Mouse (Mus musculus) left cerebral cortex, adult 18-20 months (tissue): ENCODE measurements around the gene Gm17490. TPM values are rescaled to one million over a fixed set of nuclear protein-coding genes. Genes with fewer than 3 reads are reported as not detected.

Experiments used
- DNase-seq, 2 experiments: peaks; one replicate each; pipeline ENCODE4 v3.0.0; 2021 to 2022; ENCODE audit warnings: low spot score in 2 of 2, mixed read lengths in 1 of 2
- long read RNA-seq, 2 experiments: library from polyadenylated mRNA; stranded (forward); transcript quantifications; one replicate each; pipeline ENCODE4 v2.0.0; 2021
- total RNA-seq, 2 experiments: library from RNA; stranded (reverse); gene quantifications; 2 replicates each; pipeline ENCODE4 v1.2.3; 2021

The Gm17490 gene
- total RNA-seq, result not detected
- long read RNA-seq, experiment 1, result 0 reads
- long read RNA-seq, experiment 2, result 0 reads

GRCm38 (mm10) chr2:11625890-11626289 lies at the start of gene Gm17490:
Gene Gm17490, minus strand, starts transcription at chr2:11626264.
- no peak for DNase-seq

DNA sequence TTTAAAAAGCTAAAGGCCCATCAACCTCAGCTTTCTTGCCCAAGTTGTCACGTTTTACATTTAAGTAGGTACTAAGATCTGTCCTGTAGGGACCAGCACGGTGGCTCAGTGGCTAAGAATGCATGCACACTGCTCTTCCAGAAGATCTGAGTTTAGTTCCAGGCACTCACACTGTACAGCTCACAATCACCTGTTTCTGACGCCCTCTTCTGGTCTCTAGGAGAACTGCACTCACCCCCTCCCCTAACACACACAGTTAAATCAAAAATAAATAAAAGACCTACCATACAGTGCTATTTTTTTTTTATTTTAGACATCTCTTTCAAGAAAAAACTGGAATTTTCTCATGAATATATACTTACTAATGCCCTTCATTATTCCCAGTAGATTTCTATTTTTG lies 46.1 kb upstream of the Gm17490 start:
- no peak for DNase-seq

- DNase-seq, result no peak
Measured at GRCm38 (mm10) chr2:11665326-11665725, 39.3 kb upstream of the Gm17490 start.

- no peak for DNase-seq
Measured at GRCm38 (mm10) chr2:11664806-11665205, 38.7 kb upstream of the Gm17490 start.

DNA sequence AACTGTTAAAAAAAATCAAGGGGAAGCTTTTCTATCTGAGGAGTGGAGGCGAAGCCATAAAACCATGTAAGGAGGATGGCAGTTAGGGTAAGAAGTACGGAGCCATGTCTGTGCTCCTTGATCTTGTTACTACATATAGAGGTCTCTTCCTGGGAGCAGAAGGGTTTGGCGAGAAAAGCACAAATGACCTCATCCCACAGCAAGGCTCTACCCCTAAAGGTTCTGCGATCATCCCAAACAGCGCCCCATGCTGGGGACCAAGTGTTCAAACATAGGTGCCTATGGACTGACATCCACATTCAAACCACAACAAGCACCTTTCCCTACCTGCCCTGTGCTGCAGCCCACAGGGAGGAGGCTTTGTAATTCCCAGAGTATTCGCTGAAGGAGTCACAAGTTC lies 38.3 kb upstream of the Gm17490 start:
- peak in 1 of 2 experiments; percentile 54 for DNase-seq

- DNase-seq, result peak; percentile 86 to 87
Measured at GRCm38 (mm10) chr2:11663961-11664360, 37.9 kb upstream of the Gm17490 start.

DNA sequence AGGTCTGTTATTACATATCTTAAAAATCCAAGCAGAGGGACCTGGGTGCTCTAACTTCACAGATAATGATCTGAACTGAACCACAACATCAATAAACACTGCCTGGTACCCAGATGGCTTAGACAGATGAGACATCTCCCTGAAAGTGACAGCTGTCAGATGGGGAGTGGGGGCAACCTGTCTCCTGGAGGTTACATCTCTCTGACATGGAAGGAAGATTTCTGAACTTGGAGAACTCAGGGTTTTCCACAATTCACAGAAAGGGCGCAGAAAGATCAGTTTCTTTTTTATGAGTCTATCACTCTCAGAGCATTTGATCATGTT lies 36.8 kb upstream of the Gm17490 start:
- DNase-seq, result no peak

DNA sequence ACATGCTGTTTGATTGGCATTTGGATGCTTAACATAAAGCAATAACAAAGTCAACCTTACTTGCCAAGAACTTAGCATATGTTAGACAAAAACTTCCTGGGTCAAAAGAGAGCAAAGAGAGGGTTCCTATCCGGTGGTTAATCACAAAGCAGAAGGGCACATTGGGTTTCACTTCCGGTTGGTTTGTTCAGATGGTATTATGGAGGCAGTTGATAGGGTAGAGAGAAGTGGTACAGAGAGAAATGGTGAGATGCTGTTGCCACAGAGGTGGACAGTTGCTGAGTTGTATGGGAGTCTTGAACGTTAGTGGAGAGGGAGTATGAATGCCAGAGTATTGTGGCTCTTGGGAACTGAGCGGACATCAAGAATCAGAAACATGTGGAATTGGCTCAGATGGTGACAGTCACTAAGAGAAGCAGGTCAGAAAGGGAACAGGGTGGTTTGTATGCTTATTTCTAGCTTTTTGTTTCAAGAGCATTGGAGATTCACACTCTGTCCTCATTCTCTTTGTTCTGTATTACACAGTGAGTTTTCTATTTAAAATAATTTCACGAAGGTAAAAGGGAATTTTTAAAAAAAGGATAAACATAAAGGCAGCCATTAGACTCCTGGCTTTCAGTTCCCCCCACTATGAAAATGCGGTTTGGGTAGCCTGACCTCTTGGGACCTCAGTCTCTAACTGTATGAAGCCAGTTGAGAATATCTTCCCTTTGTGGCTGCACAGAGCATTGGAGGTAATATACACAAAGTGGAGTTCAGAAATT lies 36.3 kb upstream of the Gm17490 start:
- no peak for DNase-seq

DNA sequence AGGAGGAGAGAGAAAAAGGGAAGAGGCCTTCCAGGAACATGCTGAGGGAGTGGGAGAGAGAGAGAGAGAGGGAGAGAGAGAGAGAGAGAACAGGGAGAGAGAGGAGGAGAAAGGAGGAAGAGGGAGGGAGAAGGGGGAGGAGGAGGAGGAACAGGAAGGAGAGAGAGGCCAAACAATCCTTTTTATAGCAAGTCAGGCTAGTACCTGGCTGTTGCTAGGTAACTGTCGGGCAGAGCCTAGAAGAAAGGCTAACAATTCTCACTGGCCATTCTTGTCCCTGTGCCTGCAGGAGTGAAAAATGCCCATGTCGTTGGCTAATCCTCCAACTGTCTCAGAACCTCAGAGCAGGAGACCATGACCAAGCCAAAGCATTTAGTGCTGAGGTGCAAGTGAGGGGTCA lies 33.2 kb upstream of the Gm17490 start:
- DNase-seq, result no peak

DNA sequence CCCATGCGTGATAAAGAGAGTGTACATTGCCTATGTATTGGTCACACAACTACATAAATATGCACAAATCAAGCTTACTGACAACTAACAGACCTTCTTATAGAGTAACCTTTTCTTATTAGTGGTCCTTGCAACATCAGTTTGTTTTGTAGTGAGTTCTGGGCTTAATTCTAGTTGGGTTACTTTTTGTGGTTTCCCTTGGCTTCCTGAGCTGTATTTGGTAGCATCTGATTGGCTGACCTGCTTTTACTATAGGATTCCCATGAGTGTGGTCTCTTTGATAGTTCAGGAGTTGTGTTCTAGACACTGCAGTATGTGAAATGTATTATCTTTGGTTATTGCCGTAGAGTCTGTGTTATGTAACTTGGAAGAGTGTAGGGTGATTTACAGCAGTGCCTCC lies 31.5 kb upstream of the Gm17490 start:
- DNase-seq, result no peak

DNA sequence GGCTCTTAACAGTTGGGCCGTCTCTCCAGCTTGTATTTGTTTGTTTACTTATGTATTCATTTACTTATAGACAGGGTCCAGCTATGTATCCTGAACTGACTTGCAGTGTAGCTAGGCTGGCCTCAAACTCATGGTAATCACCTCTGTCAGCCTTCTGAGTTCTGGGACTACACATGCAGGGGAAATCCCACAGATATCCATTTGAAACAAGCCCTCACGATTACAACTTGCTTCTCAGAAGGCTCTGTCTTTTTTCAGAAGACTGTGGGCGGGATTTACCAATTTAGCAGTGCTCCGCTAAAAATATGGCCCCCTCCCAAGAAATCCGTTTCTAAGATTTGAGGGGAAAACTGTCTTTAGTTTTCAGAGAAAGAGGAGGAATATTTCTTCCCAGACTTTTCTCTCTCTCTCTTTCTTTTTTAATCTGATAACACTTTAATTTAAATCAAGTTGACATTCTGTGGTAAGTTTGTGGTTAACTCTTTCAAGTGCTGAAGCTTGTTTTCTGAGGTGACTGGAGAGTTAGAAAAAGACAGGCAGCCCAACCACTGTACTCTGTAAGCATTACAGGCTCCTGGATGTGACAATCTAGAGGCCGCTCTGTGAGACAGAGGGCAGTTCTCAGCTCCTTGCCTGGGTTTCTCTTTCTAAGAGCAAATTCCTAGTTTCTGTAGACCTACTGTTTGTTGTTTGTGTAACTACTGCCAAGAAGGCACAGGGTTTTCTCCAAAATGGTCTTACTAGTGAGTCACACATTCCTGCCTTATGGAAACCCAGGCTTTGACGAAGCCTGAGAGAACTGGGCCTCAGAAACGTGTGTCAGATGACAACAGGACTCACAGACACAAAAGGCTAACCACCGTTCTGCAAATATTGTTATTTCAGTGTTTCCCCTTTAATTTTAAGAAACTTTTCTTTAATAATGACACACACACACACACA lies 29.2 kb upstream of the Gm17490 start:
- peak; percentile 31 to 38 for DNase-seq

GRCm38 (mm10) chr2:11653780-11654179 lies 27.7 kb upstream of the Gm17490 start:
- no peak for DNase-seq

- DNase-seq, result no peak
Measured at GRCm38 (mm10) chr2:11653330-11653729, 27.3 kb upstream of the Gm17490 start.

DNA sequence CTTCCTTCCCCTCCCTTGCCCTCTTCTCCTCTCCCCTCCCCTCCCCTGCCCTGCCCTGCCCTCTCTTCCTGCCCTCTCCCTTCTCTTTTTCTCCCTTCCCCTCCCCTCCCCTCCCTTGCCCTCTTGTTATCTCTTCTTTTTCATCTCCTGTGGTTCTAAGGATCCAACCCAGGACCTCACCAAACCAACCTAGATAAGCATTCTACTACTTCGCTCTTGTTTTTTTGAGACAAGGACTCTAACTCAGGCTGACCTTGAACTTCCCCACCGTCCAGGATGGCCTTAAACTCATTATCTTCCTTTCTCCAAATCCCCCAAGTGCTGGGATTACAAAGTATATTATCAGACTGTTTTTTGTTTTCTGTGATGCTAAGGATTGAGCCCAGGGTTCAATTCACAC lies 26.7 kb upstream of the Gm17490 start:
- no peak for DNase-seq

GRCm38 (mm10) chr2:11652196-11652595 lies 26.1 kb upstream of the Gm17490 start:
- DNase-seq, result no peak

- no peak for DNase-seq
Measured at GRCm38 (mm10) chr2:11651476-11651875, 25.4 kb upstream of the Gm17490 start.

- DNase-seq, result no peak
Measured at GRCm38 (mm10) chr2:11645297-11645696, 19.2 kb upstream of the Gm17490 start.

GRCm38 (mm10) chr2:11644057-11644456 lies 18.0 kb upstream of the Gm17490 start:
- no peak for DNase-seq

DNA sequence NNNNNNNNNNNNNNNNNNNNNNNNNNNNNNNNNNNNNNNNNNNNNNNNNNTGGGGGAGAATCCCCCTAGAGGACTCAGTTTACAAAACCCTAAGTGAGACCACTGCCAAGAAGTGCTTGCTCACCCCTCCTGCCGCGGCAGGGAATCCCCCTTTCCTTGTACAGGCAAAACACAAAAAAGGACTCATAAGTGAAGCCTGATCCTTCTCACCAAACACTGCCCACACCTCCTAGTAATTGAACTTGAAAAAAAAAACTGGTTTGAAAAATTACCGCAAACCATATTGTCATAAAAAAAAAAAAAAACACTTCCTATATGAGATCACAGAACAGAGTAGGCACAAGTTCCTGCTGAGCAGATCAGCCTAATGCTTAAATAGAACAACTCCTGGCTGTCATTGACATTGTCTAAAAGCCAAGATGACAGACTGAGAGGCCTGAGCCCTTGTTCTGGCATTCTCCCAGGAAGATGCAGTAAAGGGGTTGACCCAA lies 16.4 kb upstream of the Gm17490 start, which contains the start of gene Il2ra:
Il2ra (plus strand) TSS at position 357 of the 491 bp plus-strand sequence.
- DNase-seq, result no peak

- DNase-seq, result no peak
Measured at GRCm38 (mm10) chr2:11637115-11637514, 11.1 kb upstream of the Gm17490 start.

GRCm38 (mm10) chr2:11636138-11636480 lies 10.0 kb upstream of the Gm17490 start:
- DNase-seq, result no peak

DNA sequence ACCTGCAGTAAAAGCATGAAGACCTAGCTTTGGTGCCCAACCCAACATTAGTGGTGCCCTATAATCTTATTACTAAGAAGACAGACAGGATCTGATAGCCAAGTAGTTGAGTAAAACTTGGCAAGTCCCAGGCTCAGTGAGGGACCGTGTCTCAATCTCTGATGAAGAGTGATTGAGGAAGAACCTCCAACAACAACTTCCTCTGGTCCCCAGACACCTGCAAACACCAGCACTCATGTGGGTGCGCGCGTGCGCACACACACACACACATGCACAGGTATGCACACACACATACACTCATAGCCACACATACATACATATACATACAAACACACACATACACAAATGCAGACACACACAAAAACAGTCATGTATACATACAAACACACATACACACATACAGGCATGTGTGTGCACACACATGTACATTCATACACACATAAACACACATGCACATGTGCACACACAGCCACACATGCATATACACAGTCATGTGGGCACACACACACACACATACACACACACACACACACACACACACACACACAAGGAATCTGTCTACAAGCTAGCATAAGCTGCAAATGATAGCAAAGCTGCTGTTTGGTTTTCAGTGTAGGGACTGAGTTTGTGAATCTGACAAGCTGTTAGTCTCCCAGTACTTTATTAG lies 9.5 kb upstream of the Gm17490 start:
- no peak for DNase-seq
